Mouse (Mus musculus): Measurements from ENCODE around the gene Slc15a5. TPM values are rescaled to one million over a fixed set of nuclear protein-coding genes. Genes with fewer than 3 reads are reported as not detected.

The Slc15a5 gene
- polyA plus RNA-seq (2012; rRNA removed): not detected in 2 replicates

GRCm38 (mm10) chr6:138079816-138080215 is at the start of gene Slc15a5:
TSS of gene Slc15a5 (minus strand) at chr6:138079916.
- 85% methylated on average over 4 of the region's 4 CpGs for WGBS
- H3K36me3 ChIP-seq (ENCODE audit: control insufficient read depth, insufficient read depth, low read length): no peaks in the 10 kb centered on the region
- no peak within 1 kb of the TSS for H3K4me3 ChIP-seq (ENCODE audit: extremely low read depth, insufficient read depth, insufficient read length)
- no peak within 1 kb of the TSS for H3K27ac ChIP-seq (ENCODE audit: insufficient read depth, low read length)
- TF ChIP-seq POLR2A (IDR thresholded peaks at IDR 0.05; ENCODE audit: low read depth, low read length): no peak
- no peak for TF ChIP-seq CTCF (IDR thresholded peaks at IDR 0.05; ENCODE audit: extremely low read depth, insufficient read depth, insufficient read length, insufficient replicate concordance)
- H3K27me3 ChIP-seq (ENCODE audit: control insufficient read depth, insufficient read depth, low read length): no peaks in the 10 kb centered on the region
- no peak for DNase-seq (ENCODE audit: low read depth in 1 of 2, low spot score in 2 of 2)
- H3K4me1 ChIP-seq (ENCODE audit: control insufficient read depth, insufficient read depth, insufficient read length): no peaks in the 10 kb centered on the region

GRCm38 (mm10) chr6:138128392-138129335 is 48.9 kb upstream of the Slc15a5 start:
- H3K4me3 ChIP-seq (ENCODE audit: extremely low read depth, insufficient read depth, insufficient read length): no peak overlapping the region
- no peaks in the 10 kb centered on the region for H3K27me3 ChIP-seq (ENCODE audit: control insufficient read depth, insufficient read depth, low read length)
- H3K36me3 ChIP-seq (ENCODE audit: control insufficient read depth, insufficient read depth, low read length): no peaks in the 10 kb centered on the region
- DNase-seq (ENCODE audit: low read depth in 1 of 2, low spot score in 2 of 2): no peak
- H3K27ac ChIP-seq (ENCODE audit: insufficient read depth, low read length): no peak overlapping the region
- TF ChIP-seq CTCF (IDR thresholded peaks at IDR 0.05; ENCODE audit: extremely low read depth, insufficient read depth, insufficient read length, insufficient replicate concordance): no peak
- no peak for TF ChIP-seq POLR2A (IDR thresholded peaks at IDR 0.05; ENCODE audit: low read depth, low read length)
- 58% methylated on average over 10 of the region's 10 CpGs for WGBS
- H3K4me1 ChIP-seq (ENCODE audit: control insufficient read depth, insufficient read depth, insufficient read length): no peaks in the 10 kb centered on the region

GRCm38 (mm10) chr6:138117496-138117895 is 37.8 kb upstream of the Slc15a5 start:
- Histone ChIP-seq H3K27ac (ENCODE audit: insufficient read depth, low read length) (no peak overlapping the region), H3K4me1 (ENCODE audit: control insufficient read depth, insufficient read depth, insufficient read length) (no peaks in the 10 kb centered on the region), H3K36me3 (ENCODE audit: control insufficient read depth, insufficient read depth, low read length) (no peaks in the 10 kb centered on the region), H3K4me3 (ENCODE audit: extremely low read depth, insufficient read depth, insufficient read length) (no peak overlapping the region), H3K27me3 (ENCODE audit: control insufficient read depth, insufficient read depth, low read length) (no peaks in the 10 kb centered on the region)
- WGBS: 90% methylated on average over 3 of the region's 3 CpGs
- DNase-seq (ENCODE audit: low read depth in 1 of 2, low spot score in 2 of 2): no peak
- TF ChIP-seq CTCF (IDR thresholded peaks at IDR 0.05; ENCODE audit: extremely low read depth, insufficient read depth, insufficient read length, insufficient replicate concordance): no peak
- no peak for TF ChIP-seq POLR2A (IDR thresholded peaks at IDR 0.05; ENCODE audit: low read depth, low read length)

GRCm38 (mm10) chr6:138104559-138104958 is 24.8 kb upstream of the Slc15a5 start:
- DNase-seq (ENCODE audit: low read depth in 1 of 2, low spot score in 2 of 2): no peak
- Histone ChIP-seq H3K4me3 (ENCODE audit: extremely low read depth, insufficient read depth, insufficient read length) (no peak overlapping the region), H3K4me1 (ENCODE audit: control insufficient read depth, insufficient read depth, insufficient read length) (no peaks in the 10 kb centered on the region), H3K36me3 (ENCODE audit: control insufficient read depth, insufficient read depth, low read length) (no peaks in the 10 kb centered on the region), H3K27ac (ENCODE audit: insufficient read depth, low read length) (no peak overlapping the region), H3K27me3 (ENCODE audit: control insufficient read depth, insufficient read depth, low read length) (no peaks in the 10 kb centered on the region)
- TF ChIP-seq POLR2A (IDR thresholded peaks at IDR 0.05; ENCODE audit: low read depth, low read length): no peak
- no peak for TF ChIP-seq CTCF (IDR thresholded peaks at IDR 0.05; ENCODE audit: extremely low read depth, insufficient read depth, insufficient read length, insufficient replicate concordance)

- no peak for DNase-seq (ENCODE audit: low read depth in 1 of 2, low spot score in 2 of 2)
- H3K36me3 ChIP-seq (ENCODE audit: control insufficient read depth, insufficient read depth, low read length): no peaks in the 10 kb centered on the region
- H3K27me3 ChIP-seq (ENCODE audit: control insufficient read depth, insufficient read depth, low read length): no peaks in the 10 kb centered on the region
- 86% methylated on average over 7 of the region's 7 CpGs for WGBS
- no peak for TF ChIP-seq CTCF (IDR thresholded peaks at IDR 0.05; ENCODE audit: extremely low read depth, insufficient read depth, insufficient read length, insufficient replicate concordance)
- TF ChIP-seq POLR2A (IDR thresholded peaks at IDR 0.05; ENCODE audit: low read depth, low read length): no peak
- H3K27ac ChIP-seq (ENCODE audit: insufficient read depth, low read length): no peak overlapping the region
- H3K4me1 ChIP-seq (ENCODE audit: control insufficient read depth, insufficient read depth, insufficient read length): no peaks in the 10 kb centered on the region
- no peak overlapping the region for H3K4me3 ChIP-seq (ENCODE audit: extremely low read depth, insufficient read depth, insufficient read length)
These were observed 23.2 kb upstream of the Slc15a5 start for GRCm38 (mm10) chr6:138102940-138103339.

GRCm38 (mm10) chr6:138101843-138102242 is 22.1 kb upstream of the Slc15a5 start:
- Histone ChIP-seq H3K4me3 (ENCODE audit: extremely low read depth, insufficient read depth, insufficient read length) (no peak overlapping the region), H3K27me3 (ENCODE audit: control insufficient read depth, insufficient read depth, low read length) (no peaks in the 10 kb centered on the region)
- no peak for DNase-seq (ENCODE audit: low read depth in 1 of 2, low spot score in 2 of 2)

GRCm38 (mm10) chr6:138099646-138100045 is 19.9 kb upstream of the Slc15a5 start:
- DNase-seq (ENCODE audit: low read depth in 1 of 2, low spot score in 2 of 2): no peak
- Histone ChIP-seq H3K27me3 (ENCODE audit: control insufficient read depth, insufficient read depth, low read length) (no peaks in the 10 kb centered on the region), H3K36me3 (ENCODE audit: control insufficient read depth, insufficient read depth, low read length) (no peaks in the 10 kb centered on the region), H3K4me1 (ENCODE audit: control insufficient read depth, insufficient read depth, insufficient read length) (no peaks in the 10 kb centered on the region), H3K4me3 (ENCODE audit: extremely low read depth, insufficient read depth, insufficient read length) (no peak overlapping the region), H3K27ac (ENCODE audit: insufficient read depth, low read length) (no peak overlapping the region)
- 83% methylated on average over 3 of the region's 3 CpGs for WGBS
- no peak for TF ChIP-seq CTCF (IDR thresholded peaks at IDR 0.05; ENCODE audit: extremely low read depth, insufficient read depth, insufficient read length, insufficient replicate concordance)
- no peak for TF ChIP-seq POLR2A (IDR thresholded peaks at IDR 0.05; ENCODE audit: low read depth, low read length)

More at GRCm38 (mm10) chr6:138101843-138102242, 22.1 kb upstream of the Slc15a5 start:
- no peak for TF ChIP-seq POLR2A (IDR thresholded peaks at IDR 0.05; ENCODE audit: low read depth, low read length)
- TF ChIP-seq CTCF (IDR thresholded peaks at IDR 0.05; ENCODE audit: extremely low read depth, insufficient read depth, insufficient read length, insufficient replicate concordance): no peak
- Histone ChIP-seq H3K36me3 (ENCODE audit: control insufficient read depth, insufficient read depth, low read length) (no peaks in the 10 kb centered on the region), H3K4me1 (ENCODE audit: control insufficient read depth, insufficient read depth, insufficient read length) (no peaks in the 10 kb centered on the region), H3K27ac (ENCODE audit: insufficient read depth, low read length) (no peak overlapping the region)
- WGBS: 83% methylated on average over 4 of the region's 4 CpGs
